Mouse (Mus musculus) thymus, postnatal 0 days (tissue): ENCODE measurements around the gene Emc10. TPM values are rescaled to one million over a fixed set of nuclear protein-coding genes. Genes with fewer than 3 reads are reported as not detected.

Source experiments
- DNase-seq: peaks from one replicate; pipeline ENCODE4 v3.0.0-alpha.2; 2015; ENCODE audit warnings: low spot score
- polyA plus RNA-seq: library from polyadenylated mRNA; unstranded; fragments of >200 nt; fragmentation: Nextera tagmentation; extraction: Ambion mirVana; gene quantifications from 2 replicates; pipeline ENCODE4 v1.2.1, GENCODE M21; 2015

Emc10 gene
- polyA plus RNA-seq, 1 experiment from 2014 or later: 83.8 TPM

DNA sequence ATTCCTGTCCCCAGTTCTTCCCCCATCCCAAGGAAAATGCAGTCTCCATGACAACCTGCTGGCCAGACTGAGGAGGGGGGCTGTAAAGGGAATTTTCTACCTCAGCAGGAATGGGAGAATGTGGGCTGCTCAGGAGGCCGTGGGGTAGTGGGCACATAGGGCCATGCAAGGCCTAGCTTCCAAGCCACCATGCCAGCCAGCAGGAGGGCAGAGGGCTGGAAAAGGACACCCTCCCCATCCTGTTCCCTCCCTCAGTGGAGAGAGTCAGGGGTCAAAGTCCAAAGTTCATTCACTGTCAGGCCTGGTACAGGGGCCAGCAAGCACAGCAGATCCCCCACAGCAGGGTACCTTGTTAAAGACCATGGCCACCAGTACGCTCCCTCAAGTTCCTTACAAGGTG lies 31.2 kb downstream of the Emc10 start, which contains the start of gene Aspdh:
TSS of gene Aspdh (plus strand) at position 281 of the 400 bp plus-strand sequence.
- no peak for DNase-seq

DNA sequence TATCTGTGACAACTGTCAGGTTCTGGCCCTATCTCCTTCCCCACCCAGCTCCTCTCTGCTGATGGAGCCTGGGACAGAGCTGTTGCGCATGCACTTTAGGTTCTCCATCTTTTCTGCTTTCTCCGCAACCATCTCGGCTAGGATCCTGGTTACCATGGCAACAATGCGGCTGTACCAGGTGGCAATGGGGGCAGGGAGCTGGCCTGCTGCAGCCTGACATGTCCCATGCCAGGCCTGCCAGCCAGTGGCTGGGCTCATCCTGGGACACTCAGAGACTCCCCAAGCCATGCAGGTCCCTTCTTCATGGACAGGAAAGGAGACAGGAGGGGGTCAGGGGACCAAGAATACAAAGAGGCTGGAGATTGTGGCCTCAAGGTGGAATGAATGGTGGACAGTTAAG lies 31.8 kb downstream of the Emc10 start:
- no peak for DNase-seq

DNA sequence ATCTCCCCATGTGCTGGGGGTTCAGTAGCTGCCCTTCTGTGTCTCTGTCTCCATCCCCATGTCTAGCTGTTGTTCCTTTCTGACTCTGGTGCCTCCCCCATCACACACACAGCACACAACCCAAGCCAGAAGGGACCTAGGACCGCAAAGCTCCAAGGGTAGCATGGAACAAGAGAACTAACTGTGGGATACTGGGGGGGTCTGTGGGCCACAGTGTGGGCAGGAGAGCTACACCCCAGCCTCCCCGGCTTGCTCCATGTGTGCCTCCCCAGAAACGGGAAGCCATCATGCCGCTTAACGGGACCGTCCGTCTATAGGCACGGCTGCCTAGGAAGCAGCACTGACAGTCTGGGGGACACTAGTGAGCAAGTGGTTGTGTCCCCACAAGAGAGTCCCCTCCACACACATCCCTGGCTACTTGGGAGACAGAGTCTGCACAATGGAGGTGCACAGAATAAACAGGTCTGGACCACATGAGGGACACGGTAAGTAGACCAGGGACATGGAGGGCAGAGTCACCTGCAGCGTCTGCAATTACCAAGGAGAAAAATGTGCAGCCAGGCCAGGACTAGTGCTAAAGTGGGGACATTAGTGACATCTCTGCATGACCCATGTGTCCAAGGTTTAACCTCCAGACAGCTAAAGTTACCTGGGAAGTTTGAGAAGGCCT lies 32.6 kb downstream of the Emc10 start:
- DNase-seq: no peak

DNA sequence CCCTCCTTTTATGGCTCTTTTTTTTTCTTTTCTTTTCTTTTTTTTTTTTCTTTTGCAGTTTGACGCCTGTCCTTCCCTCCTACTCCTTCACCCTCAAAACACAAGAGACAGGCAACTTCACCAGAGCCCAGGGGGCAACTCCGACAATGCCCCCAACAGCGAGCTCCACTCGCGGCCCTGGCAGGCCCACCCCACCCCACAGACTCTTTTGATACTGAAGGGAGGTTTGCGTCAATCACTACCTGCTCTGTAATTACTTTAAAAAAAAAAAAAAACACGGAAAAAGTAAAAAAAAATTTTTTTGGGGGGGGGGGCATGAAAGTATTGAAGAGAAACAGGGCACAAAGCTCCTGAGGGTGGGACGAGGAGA lies 33.3 kb downstream of the Emc10 start:
- no peak for DNase-seq

DNA sequence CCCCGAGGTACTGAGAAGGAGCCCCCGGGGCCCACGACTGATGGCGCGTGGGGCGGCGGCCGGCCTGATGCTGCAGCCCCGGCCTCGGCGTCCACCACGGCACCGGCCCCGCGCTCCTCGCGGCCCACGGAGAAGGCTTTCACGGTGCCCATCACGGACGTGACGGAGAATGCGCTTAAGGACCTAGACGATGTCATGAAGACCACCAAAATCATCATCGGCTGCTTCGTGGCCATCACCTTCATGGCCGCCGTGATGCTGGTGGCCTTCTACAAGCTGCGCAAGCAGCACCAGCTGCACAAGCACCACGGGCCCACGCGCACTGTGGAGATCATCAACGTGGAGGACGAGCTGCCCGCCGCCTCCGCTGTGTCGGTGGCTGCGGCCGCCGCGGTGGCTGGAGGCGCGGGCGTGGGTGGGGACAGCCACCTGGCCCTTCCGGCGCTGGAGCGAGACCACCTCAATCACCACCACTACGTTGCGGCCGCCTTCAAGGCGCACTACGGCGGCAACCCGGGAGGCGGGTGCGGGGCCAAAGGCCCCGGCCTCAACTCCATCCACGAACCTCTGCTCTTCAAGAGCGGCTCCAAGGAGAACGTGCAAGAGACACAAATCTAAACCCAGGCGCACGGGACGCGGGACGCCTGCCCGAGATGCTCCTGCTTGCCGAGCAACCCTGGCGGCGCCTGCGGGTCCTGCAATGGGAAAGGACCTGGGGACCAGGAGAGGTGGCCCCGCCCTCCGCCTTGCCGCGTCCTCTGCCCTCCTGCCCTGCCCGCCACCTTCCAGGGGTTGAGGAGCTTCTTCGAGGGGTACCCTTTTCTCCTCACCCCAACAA lies 33.9 kb downstream of the Emc10 start:
- DNase-seq: peak; percentile 20

DNA sequence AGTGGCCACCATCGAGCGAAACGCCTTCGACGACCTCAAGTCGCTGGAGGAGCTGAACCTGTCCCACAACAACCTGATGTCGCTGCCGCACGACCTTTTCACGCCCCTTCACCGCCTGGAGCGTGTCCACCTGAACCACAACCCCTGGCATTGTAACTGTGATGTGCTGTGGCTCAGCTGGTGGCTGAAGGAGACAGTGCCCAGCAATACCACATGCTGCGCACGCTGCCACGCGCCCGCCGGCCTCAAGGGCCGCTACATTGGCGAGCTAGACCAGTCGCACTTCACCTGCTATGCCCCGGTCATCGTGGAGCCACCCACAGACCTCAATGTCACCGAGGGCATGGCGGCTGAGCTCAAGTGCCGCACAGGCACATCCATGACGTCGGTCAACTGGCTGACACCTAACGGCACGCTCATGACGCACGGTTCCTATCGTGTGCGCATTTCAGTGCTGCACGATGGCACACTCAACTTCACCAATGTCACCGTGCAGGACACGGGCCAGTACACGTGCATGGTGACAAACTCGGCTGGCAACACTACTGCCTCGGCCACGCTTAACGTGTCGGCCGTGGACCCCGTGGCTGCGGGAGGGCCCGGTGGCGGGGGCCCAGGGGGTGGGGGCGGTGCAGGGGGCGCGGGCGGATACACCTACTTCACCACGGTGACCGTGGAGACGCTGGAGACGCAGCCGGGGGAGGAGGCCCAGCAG lies 34.7 kb downstream of the Emc10 start:
- DNase-seq: no peak

DNA sequence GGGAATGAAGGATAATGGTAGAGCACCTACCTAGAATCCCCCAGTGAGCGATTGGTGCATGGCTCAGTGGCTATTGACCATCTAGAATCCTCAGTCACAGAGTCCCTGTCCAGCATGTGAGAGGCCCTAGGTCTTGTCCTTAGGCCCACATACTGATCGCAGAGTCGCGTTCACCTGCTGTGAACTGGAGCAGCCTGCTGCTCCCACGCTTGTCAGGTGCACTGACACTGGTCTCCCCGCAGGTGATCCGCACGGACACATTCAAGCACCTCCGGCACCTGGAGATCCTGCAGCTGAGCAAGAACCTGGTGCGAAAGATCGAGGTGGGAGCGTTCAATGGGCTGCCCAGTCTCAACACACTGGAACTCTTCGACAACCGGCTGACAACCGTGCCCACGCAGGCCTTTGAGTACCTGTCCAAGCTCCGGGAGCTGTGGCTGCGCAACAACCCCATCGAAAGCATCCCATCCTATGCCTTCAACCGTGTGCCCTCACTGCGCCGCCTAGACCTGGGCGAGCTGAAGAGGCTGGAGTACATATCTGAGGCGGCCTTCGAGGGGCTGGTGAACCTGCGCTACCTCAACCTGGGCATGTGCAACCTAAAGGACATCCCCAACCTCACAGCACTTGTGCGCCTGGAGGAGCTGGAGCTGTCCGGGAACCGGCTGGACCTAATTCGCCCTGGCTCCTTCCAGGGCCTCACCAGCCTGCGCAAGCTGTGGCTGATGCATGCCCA lies 35.4 kb downstream of the Emc10 start:
- no peak for DNase-seq

DNA sequence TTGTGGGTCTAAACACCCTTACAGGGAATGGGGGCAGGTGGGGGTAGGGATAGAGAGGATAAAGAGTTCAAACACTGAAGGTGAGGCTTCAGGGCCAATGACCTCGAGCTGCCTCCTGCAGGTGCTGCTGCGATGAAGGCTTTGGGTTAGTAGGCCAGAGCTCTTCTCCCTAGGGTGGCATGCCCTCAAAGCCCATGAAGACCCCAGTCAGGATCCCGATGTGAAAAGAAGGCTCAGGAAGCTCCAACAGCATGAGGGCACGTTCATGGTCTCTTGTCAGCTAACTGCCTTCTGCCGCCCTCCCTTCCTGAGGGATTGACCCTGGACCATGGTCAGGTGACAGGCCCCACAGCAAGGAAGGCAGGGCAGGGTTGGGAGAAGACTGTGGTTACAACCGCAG lies 36.3 kb downstream of the Emc10 start:
- DNase-seq: no peak

DNA sequence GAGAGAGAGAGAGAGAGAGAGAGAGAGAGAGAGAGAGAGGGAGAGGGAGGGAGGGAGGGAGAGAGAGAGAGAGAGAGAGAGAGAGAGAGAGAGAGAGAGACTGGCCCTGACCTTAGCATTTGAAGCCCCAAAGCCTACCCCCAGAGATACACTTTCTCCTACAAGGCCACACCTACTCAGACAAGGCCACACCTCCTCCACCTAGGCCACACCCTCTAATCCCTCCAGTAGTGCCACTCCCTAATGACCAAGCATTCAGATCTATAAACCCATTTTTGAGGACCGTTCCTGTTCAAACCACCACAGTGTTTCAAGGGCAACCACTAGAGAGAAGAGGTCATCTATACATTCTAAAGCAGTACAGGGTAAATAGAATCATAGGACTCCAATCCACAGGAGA lies 40.0 kb downstream of the Emc10 start:
- DNase-seq: no peak

DNA sequence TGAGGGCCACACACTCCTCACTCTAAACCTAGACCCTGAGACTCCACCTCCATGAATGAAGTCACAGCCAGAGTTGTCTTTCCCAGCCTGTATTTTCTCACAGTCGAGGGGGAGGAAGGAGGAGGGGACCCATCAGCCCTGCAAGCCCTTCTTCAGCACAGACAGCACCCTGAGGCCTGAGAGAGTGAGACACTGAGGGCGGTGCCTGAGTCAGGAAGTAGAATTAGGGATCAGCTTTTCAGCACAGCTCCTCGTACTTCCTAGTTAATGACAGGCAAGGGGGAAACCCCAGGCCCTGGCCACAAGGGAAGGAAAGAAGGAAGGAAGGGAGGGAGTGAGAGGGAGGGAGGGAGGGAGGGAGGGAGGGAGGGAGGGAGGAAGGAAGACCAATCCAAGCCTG lies 43.1 kb downstream of the Emc10 start:
- no peak for DNase-seq

DNA sequence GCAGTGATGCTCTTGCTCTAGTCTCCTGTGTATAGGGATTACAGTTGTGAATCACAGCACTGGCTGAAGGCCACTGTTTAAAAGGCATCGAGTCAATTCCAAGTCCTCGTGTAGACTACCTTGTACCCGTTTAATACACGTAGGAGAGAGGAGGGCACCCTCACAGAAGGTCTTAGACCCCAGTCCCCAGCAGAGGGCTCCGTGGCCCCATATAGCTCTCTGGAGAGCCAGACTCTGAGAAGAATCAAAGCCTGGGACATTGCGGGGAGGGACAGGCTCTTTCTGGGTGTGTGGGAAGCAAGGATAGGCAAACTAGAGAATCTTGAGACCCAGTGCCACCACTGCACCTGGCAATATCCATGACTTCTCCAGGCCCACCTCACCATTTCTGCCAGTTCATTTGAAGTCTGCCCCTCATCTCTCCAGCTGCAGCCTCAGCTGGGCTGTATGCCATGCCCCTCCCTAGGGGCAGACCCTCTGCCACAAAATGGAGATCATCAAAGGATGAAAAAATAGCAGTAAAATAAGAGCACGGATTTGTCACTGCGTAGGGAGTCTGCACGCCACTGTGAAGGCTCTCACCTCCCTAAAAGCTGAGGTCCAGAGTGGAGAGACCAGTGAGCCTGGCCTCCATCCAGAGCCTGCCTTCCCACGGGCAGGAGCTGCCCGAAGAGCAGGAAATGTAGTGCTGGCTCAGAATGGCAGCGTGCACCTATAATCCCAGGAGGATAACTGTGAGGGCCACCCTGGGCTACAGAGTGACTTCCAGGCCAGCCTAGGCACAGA lies 50.1 kb downstream of the Emc10 start:
- DNase-seq: no peak

DNA sequence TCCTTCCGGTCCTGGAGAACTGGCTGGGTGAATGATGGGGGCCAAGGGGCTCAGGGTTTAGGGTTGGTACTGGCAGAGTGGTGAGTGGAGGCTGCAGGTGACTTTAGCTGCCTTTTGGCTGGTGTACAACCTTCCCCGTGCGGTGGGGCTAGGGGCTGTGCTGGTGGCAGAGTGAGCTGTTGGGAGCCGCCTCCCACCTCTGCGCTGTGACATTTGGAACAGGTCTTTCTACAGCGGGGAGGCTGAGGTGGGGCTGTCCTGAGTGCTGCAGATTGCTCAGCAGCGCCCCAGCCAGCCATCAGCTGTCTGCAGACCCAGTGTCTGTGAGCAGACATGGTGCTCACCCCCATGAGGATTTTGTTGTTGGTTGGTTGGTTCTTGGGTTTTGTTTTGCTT lies 50.8 kb downstream of the Emc10 start:
- DNase-seq: no peak

DNA sequence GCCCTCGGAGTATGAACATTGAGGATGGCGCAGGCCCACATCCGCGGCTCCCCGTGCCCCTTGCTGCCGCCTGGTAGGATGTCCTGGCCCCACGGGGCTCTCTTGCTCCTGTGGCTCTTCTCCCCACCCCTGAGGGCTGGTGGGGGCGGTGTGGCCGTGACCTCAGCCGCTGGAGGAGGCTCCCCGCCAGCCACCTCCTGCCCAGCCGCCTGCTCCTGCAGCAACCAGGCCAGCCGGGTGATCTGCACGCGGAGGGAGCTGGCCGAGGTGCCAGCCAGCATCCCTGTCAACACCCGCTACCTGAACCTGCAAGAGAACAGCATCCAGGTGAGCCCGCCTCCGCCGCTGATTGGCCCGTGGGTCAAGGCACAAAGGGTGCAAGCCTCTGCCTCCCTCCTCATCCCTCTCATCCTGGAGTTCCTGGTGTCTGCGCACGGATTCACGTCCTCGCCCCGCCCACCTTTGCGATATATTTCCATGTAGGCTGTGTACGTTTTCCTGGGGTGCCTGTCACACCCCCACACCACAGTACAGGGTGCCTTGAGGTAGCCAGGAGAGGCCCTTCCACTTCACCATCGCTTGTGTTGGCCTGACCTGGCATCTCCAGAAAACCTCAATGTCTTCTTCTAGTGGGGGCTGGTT lies 51.3 kb downstream of the Emc10 start:
- no peak for DNase-seq

DNA sequence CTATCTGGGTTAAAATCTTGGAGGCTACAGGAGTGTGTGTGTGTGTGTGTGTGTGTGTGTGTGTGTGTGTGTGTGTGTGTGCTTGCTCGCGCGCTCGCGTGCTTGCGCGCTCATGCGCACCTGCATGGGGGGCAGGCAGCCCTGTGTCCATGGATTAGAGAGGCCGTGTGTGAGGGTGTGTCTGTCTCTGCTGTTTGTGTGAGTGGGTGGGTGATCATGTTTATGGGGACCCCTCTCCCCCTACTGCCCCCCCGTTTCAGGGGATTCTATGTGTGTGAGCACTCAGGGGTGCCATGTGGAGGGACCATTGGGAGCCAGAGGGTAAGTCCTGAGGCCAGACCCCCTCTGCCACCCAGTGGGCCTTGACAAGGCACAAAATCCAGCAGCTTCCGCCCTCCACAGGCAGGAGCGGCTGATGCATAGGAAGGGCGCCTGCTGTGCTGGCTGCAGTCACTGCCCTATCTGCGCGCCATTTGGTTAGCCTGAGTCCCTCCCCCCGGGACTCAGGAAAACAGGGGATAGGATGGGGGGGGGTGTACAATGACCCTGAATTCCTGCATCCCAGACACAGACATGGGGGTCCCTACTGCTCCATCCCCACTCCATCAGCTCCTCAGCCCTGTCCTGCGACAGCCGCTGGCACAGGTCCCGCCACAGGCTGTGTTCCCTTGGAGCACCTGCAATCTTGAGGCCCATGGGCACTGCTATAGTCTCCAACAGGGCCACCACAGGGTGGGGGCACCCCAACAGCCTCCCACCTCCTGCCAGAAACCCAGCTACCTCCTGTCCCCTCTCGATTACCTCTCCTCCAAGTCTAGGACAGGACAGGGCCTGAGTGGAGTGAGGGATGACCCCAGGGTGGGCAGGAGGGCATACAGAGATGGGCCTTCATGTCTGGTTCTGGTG lies 52.8 kb downstream of the Emc10 start:
- DNase-seq: no peak

DNA sequence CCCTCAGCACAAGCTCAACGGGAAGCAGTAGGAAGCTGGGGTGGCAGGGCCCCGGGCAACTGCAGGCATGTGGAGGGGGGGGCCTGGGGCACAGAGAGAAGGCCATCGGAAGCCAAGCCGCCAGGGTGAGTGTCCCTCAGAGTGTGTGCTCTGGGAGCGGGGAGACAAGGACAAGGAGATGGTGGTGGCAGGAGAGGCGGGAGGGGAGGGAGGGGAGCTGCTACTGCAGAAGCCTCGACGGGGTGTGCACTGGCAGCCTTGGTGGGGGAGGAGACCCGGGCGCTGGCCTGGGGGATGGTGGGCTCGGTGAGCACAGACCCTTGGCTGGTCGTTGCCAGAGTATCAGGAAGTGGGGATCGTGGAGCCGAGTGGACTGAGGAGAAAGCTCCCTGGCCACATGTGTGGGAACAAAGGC lies 53.9 kb downstream of the Emc10 start:
- no peak for DNase-seq

DNA sequence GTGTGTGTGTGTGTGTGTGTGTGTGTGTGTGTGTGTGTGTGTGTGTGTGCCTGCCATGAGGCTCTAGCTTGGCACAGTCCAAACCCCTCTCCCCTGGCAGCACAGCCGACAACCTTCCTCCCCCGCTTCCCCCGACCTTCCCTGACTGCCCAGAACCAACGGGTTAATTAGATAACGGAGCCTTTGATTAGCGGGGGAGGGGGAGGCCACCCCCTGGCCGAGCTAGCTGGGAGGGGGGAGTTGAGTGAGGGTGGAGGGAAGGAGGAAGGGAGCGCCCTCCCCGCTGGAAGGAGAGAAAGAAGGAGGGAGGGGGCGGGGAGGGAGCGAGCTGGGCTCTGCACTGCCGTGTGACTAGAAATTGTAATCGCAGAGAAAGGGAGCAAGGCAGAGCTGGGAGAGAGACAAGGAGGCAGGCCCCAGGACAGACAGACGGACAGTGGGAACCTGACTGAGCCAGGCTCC lies 54.6 kb downstream of the Emc10 start:
- no peak for DNase-seq

DNA sequence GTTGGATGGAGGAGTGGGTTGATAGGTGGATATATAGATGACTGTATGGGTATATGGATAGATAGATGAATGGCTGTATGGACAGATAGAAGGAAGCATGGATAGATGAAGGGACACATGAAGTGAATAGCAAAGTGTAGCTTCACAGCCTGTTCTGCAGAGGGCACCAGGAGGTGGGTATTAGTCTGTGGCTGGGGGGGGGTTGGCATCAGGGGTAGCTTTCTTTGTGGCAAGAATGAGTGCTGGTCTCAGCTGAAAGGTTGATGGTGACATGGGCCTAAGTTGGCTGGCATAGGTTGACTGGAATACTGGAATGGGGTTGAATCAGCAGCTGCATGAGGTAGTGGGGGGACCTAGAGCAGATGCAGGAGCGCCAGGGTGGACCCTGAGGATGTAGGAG lies 55.1 kb downstream of the Emc10 start:
- DNase-seq: no peak

DNA sequence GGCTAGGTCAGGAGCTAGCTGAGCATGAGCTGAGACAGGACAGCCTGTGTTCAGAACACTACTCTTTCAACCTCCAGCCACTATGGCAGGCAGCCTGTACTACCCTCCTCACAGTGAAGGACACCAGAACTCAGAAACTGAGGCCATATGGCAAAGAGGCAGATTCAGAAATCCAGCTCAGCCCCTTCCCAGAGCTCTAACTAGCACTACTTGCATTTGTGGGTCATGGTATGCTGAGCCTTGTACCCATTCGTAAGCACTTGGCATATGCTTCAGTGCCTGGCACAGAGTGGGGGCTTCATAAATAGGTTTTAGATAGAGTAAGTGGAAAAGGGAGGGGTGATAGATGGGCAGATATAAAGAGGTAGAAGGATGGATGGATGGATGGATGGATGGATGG lies 55.9 kb downstream of the Emc10 start:
- DNase-seq: no peak
